In genomic region chr9:21424631-21425555, GRCm38 (mm10) we compare ENCODE assay signal across 8 mouse cellular contexts. TPM values are rescaled to one million over a fixed set of nuclear protein-coding genes. Genes with fewer than 3 reads are reported as not detected.
DNase-seq lines count a peak whose midpoint lies in the region; ATAC-seq and TF ChIP-seq lines count a peak whose summit lies in the region.

TSS of gene Dnm2 (plus strand) at chr9:21424908.

- peaks cover 49% of the 10 kb centered on the region for H3K79me2 ChIP-seq in CH12.LX (replicated peaks; ENCODE audit: control insufficient read depth, extremely low read depth, insufficient read depth, poor library complexity, severe bottlenecking)

- TF ChIP-seq RAD21 in CH12.LX (IDR thresholded peaks at IDR 0.05; ENCODE audit: low read depth, low read length), result no peak

- ATAC-seq in forebrain, embryonic 11.5 days (replicated peaks; ENCODE audit: low FRiP score), result peak; percentile 98
- ATAC-seq in heart, embryonic 16.5 days (replicated peaks; ENCODE audit: extremely low read depth, insufficient read depth, low FRiP score), result peak; percentile 95
- peak; percentile 99 for ATAC-seq in liver, embryonic 15.5 days (ENCODE audit: insufficient read depth)
- peak; percentile 99 for ATAC-seq in neural tube, embryonic 12.5 days (ENCODE audit: low FRiP score, low read depth)

- peak; percentile 100 for DNase-seq in CH12.LX (ENCODE audit: extremely low read depth)
- DNase-seq in c-Kit-positive CD71-positive TER-119-negative erythroid progenitor cells, embryonic 14.5 days (ENCODE audit: low read depth), result peak; percentile 100
- DNase-seq in forebrain, embryonic 11.5 days (ENCODE audit: low spot score), result peak; percentile 96
- DNase-seq in kidney, postnatal 36 days, result peak; percentile 96 to 100
- peak; percentile 99 for DNase-seq in telencephalon, adult 2 months (ENCODE audit: low read depth, low spot score)

- dilution Hi-C loops in CH12.LX (cut with MboI; ENCODE audit: extremely low pct_ligation_motif_present, extremely low pct_unique_long_range_greater_than_20kb, low sequenced_read_pairs), result no loop called here

- peak within 1 kb of the TSS; percentile 89 to 91 (median 90) for H3K4me3 ChIP-seq in CH12.LX (replicated peaks in 1 of 3; ENCODE audit: low read depth in 2 of 3, low read length in 2 of 3, poor library complexity in 1 of 3)
- H3K4me3 ChIP-seq in forebrain, embryonic 11.5 days (ENCODE audit: low read depth, low read length), result peak within 1 kb of the TSS; percentile 97
- H3K4me3 ChIP-seq in heart, embryonic 16.5 days (ENCODE audit: low read length), result peak within 1 kb of the TSS; percentile 72
- H3K4me3 ChIP-seq in liver, embryonic 15.5 days (replicated peaks), result peak within 1 kb of the TSS; percentile 82
- peak within 1 kb of the TSS; percentile 93 for H3K4me3 ChIP-seq in neural tube, embryonic 12.5 days

- H3K36me3 ChIP-seq in CH12.LX (replicated peaks in 1 of 2; ENCODE audit: control insufficient read depth in 1 of 2, insufficient read depth in 1 of 2, low read length in 1 of 2), result peaks cover 17 to 55% of the 10 kb centered on the region in 2 experiments
- H3K36me3 ChIP-seq in forebrain, embryonic 11.5 days (ENCODE audit: control insufficient read depth, insufficient read depth, low read length), result no peaks in the 10 kb centered on the region
- peaks cover 9% of the 10 kb centered on the region; the same call in 1 of the 2 replicates for H3K36me3 ChIP-seq in heart, embryonic 16.5 days (ENCODE audit: control insufficient read depth, insufficient read depth)
- peaks cover 22% of the 10 kb centered on the region for H3K36me3 ChIP-seq in liver, embryonic 15.5 days (replicated peaks)
- peaks cover 12% of the 10 kb centered on the region for H3K36me3 ChIP-seq in neural tube, embryonic 12.5 days

- peak within 1 kb of the TSS; percentile 63 for H3K27ac ChIP-seq in CH12.LX (ENCODE audit: insufficient read depth, low read depth)
- H3K27ac ChIP-seq in forebrain, embryonic 11.5 days (ENCODE audit: low read depth, low read length), result peak within 1 kb of the TSS; percentile 75
- H3K27ac ChIP-seq in heart, embryonic 16.5 days (ENCODE audit: low read length), result peak within 1 kb of the TSS; percentile 82
- H3K27ac ChIP-seq in liver, embryonic 15.5 days (replicated peaks), result peak within 1 kb of the TSS; percentile 94
- peak within 1 kb of the TSS; percentile 72 for H3K27ac ChIP-seq in neural tube, embryonic 12.5 days

- WGBS in forebrain, embryonic 11.5 days, result under 1% methylated on average over 82 of the region's 82 CpGs
- WGBS in heart, embryonic 16.5 days, result under 1% methylated on average over 81 of the region's 82 CpGs
- under 1% methylated on average over 82 of the region's 82 CpGs for WGBS in liver, embryonic 15.5 days (ENCODE audit: insufficient replicate concordance)
- under 1% methylated on average over 82 of the region's 82 CpGs for WGBS in neural tube, embryonic 12.5 days

- peaks cover 11 to 39% of the 10 kb centered on the region in 2 experiments for H3K4me1 ChIP-seq in CH12.LX (ENCODE audit: control insufficient read depth in 1 of 2, insufficient read depth in 2 of 2)
- H3K4me1 ChIP-seq in forebrain, embryonic 11.5 days (replicated peaks; ENCODE audit: control insufficient read depth, insufficient read depth, low read length), result peaks cover 6% of the 10 kb centered on the region
- peaks cover 35% of the 10 kb centered on the region for H3K4me1 ChIP-seq in heart, embryonic 16.5 days (ENCODE audit: control insufficient read depth, insufficient read depth, low read length)
- H3K4me1 ChIP-seq in liver, embryonic 15.5 days (replicated peaks), result peaks cover 61% of the 10 kb centered on the region
- H3K4me1 ChIP-seq in neural tube, embryonic 12.5 days, result peaks cover 25% of the 10 kb centered on the region

- TF ChIP-seq CTCF in CH12.LX (conservative IDR thresholded peaks at IDR 0.05 in 1 of 2, IDR thresholded peaks at IDR 0.05 in 1 of 2; ENCODE audit: low read depth in 2 of 2, low read length in 2 of 2), result no peak

- no peak for TF ChIP-seq EP300 in CH12.LX (IDR thresholded peaks at IDR 0.05; ENCODE audit: low read length)

- no peaks in the 10 kb centered on the region for H3K9me3 ChIP-seq in CH12.LX (replicated peaks; ENCODE audit: low read length)
- no peaks in the 10 kb centered on the region for H3K9me3 ChIP-seq in forebrain, embryonic 11.5 days (ENCODE audit: control insufficient read depth, low read length)
- no peaks in the 10 kb centered on the region for H3K9me3 ChIP-seq in heart, embryonic 16.5 days (replicated peaks; ENCODE audit: control insufficient read depth, low read length)
- H3K9me3 ChIP-seq in liver, embryonic 15.5 days (replicated peaks), result no peaks in the 10 kb centered on the region
- no peaks in the 10 kb centered on the region for H3K9me3 ChIP-seq in neural tube, embryonic 12.5 days

- H3K27me3 ChIP-seq in CH12.LX (replicated peaks), result no peaks in the 10 kb centered on the region
- H3K27me3 ChIP-seq in forebrain, embryonic 11.5 days (ENCODE audit: control insufficient read depth, insufficient read depth, low read length), result no peaks in the 10 kb centered on the region
- no peaks in the 10 kb centered on the region for H3K27me3 ChIP-seq in heart, embryonic 16.5 days (ENCODE audit: control insufficient read depth, insufficient read depth, low read length)
- H3K27me3 ChIP-seq in liver, embryonic 15.5 days, result no peaks in the 10 kb centered on the region
- no peaks in the 10 kb centered on the region for H3K27me3 ChIP-seq in neural tube, embryonic 12.5 days (replicated peaks)

- in situ Hi-C loops in CH12.LX (cut with MboI; ENCODE audit: low pct_ligation_motif_present, low pct_unique_long_range_greater_than_20kb, low sequenced_read_pairs), result loop anchor here (5.0 kb wide), 1 partner anchor 37 kb away; no protein-coding TSS in a partner anchor

- H3K4me2 ChIP-seq in CH12.LX (ENCODE audit: insufficient read depth, low read depth, poor library complexity, severe bottlenecking), result peak within 1 kb of the TSS; percentile 88
- H3K4me2 ChIP-seq in forebrain, embryonic 11.5 days (ENCODE audit: low read depth, low read length, severe bottlenecking), result peak within 1 kb of the TSS; percentile 60
- H3K4me2 ChIP-seq in heart, embryonic 16.5 days (ENCODE audit: low read depth, low read length), result peak within 1 kb of the TSS; percentile 92
- peak within 1 kb of the TSS; percentile 92 for H3K4me2 ChIP-seq in liver, embryonic 15.5 days
- H3K4me2 ChIP-seq in neural tube, embryonic 12.5 days (replicated peaks), result peak within 1 kb of the TSS; percentile 87

- H3K9ac ChIP-seq in CH12.LX (ENCODE audit: insufficient read depth, low read depth), result peak within 1 kb of the TSS; percentile 80
- H3K9ac ChIP-seq in forebrain, embryonic 11.5 days (ENCODE audit: low read length), result peak within 1 kb of the TSS; percentile 86
- peak within 1 kb of the TSS; percentile 83 for H3K9ac ChIP-seq in heart, embryonic 16.5 days (ENCODE audit: low read length)
- H3K9ac ChIP-seq in liver, embryonic 15.5 days, result peak within 1 kb of the TSS; percentile 95
- peak within 1 kb of the TSS; percentile 92 for H3K9ac ChIP-seq in neural tube, embryonic 12.5 days

- TF ChIP-seq POLR2A in CH12.LX (IDR thresholded peaks at IDR 0.05; ENCODE audit: low read depth, low read length), result peak; percentile 88

TF ChIP-seq in CH12.LX, 34 proteins besides CTCF, POLR2A, EP300 and RAD21:
- TF ChIP-seq E2F4 (IDR thresholded peaks at IDR 0.05; ENCODE audit: insufficient replicate concordance, low read depth, low read length) (peak; percentile 56; the same call in 1 of the 2 replicates), UBTF (IDR thresholded peaks at IDR 0.05; ENCODE audit: low read depth, low read length) (peak; percentile 93), KAT2A (IDR thresholded peaks at IDR 0.05; ENCODE audit: insufficient replicate concordance, low read length) (peak; percentile 78; the same call in 1 of the 2 replicates), POLR2AphosphoS2 (IDR thresholded peaks at IDR 0.05; ENCODE audit: low read depth, low read length) (peak; percentile 79; the same call in 1 of the 2 replicates), MAX (IDR thresholded peaks at IDR 0.05; ENCODE audit: low read length) (no peak), ZC3H11A (IDR thresholded peaks at IDR 0.05; ENCODE audit: low read depth, low read length) (no peak), MXI1 (IDR thresholded peaks at IDR 0.05; ENCODE audit: low read depth, low read length) (peak; percentile 50), NELFE (IDR thresholded peaks at IDR 0.05; ENCODE audit: low read depth, low read length) (peak; percentile 72), ETS1 (conservative IDR thresholded peaks at IDR 0.05; ENCODE audit: low read depth, low read length) (no peak), TBP (conservative IDR thresholded peaks at IDR 0.05; ENCODE audit: low read depth, low read length) (peak; percentile 85), CHD2 (IDR thresholded peaks at IDR 0.05; ENCODE audit: low read length) (peak; percentile 99), BHLHE40 (IDR thresholded peaks at IDR 0.05; ENCODE audit: low read depth, low read length) (peak; percentile 75), ELF1 (IDR thresholded peaks at IDR 0.05; ENCODE audit: low read depth, low read length) (peak; percentile 93), NRF1 (IDR thresholded peaks at IDR 0.05; ENCODE audit: low read depth, low read length) (peak; percentile 55), CHD1 (IDR thresholded peaks at IDR 0.05; ENCODE audit: low read depth, low read length) (no peak), SIN3A (IDR thresholded peaks at IDR 0.05; ENCODE audit: low read length) (peak; percentile 36; the same call in 1 of the 2 replicates), HCFC1 (IDR thresholded peaks at IDR 0.05; ENCODE audit: low read depth, low read length) (peak; percentile 76), TCF12 (IDR thresholded peaks at IDR 0.05; ENCODE audit: low read depth, low read length) (peak; percentile 67), USF1 (IDR thresholded peaks at IDR 0.05; ENCODE audit: low read depth, low read length) (no peak), ZKSCAN1 (IDR thresholded peaks at IDR 0.05; ENCODE audit: borderline replicate concordance, low read depth, low read length) (no peak)
TF ChIP-seq in CH12.LX: peak in this region for 14.

RNA-seq across cellular contexts. Expression of gene Dnm2, which starts in this region (rescaled TPM):
- total RNA-seq in CH12.LX (2012; rRNA removed), result 51.7 and 55.4 TPM in 2 replicates
- total RNA-seq in CH12.LX (2014; rRNA removed), result 36.4 and 37.0 TPM in 2 replicates
- polyA plus RNA-seq in CH12.LX (2012; ENCODE audit: insufficient read length, low read depth), result 64.3 and 66.0 TPM in 2 replicates
- polyA plus RNA-seq in forebrain, embryonic 11.5 days (2014; fragmentation: Nextera tagmentation; extraction: Ambion mirVana), result 72.8 and 74.0 TPM in 2 replicates
- 73.7 and 75.0 TPM in 2 replicates for polyA plus RNA-seq in heart, embryonic 16.5 days (2015; fragmentation: Nextera tagmentation; extraction: Ambion mirVana)
- polyA plus RNA-seq in liver, embryonic 15.5 days (2015; fragmentation: Nextera tagmentation; extraction: Ambion mirVana), result 52.9 and 58.5 TPM in 2 replicates
- polyA plus RNA-seq in neural tube, embryonic 12.5 days (2016; fragmentation: Nextera tagmentation; extraction: Ambion mirVana), result 74.7 and 80.4 TPM in 2 replicates

Comparison
In these comparisons a context has a peak if more than half of its experiments do, and no peak if none do; other contexts are left out.
1. Peak in every context shown above with its lines: DNase-seq, ATAC-seq, H3K4me3 ChIP-seq and H3K27ac ChIP-seq.